Mouse (Mus musculus) regulatory T cell (primary cell): ENCODE measurements around the gene Atp5g2.
"Not testable (repeated sequence)": the region's sequence is repeated elsewhere in the genome, so short reads cannot be mapped to it uniquely, and the experiment has no call there.

ENCODE experiments used
- in situ Hi-C: fragments of 300-600 bp; cut with MboI, MseI; formaldehyde crosslinking; loops from one replicate; pipeline ENCODE4 v1.15.1; 2025; ENCODE audit warnings: high pct_unique_total_duplicates

Gene Atp5g2

GRCm38 (mm10) chr15:102669571-102669970 is 2.6 kb downstream of the Atp5g2 start:
- in situ Hi-C loops, result loop anchor here (5.0 kb wide), 1 partner anchor 42 kb away; the partner anchor contains the start of genes Atf7 and Gm28047

GRCm38 (mm10) chr15:102665494-102665893 is 6.7 kb downstream of the Atp5g2 start:
- in situ Hi-C loops, result loop anchor here (5.0 kb wide), 1 partner anchor 38 kb away; the partner anchor contains the start of genes Atf7 and Gm28047

GRCm38 (mm10) chr15:102663825-102664224 is 8.3 kb downstream of the Atp5g2 start:
- in situ Hi-C loops, result no loop called here

DNA sequence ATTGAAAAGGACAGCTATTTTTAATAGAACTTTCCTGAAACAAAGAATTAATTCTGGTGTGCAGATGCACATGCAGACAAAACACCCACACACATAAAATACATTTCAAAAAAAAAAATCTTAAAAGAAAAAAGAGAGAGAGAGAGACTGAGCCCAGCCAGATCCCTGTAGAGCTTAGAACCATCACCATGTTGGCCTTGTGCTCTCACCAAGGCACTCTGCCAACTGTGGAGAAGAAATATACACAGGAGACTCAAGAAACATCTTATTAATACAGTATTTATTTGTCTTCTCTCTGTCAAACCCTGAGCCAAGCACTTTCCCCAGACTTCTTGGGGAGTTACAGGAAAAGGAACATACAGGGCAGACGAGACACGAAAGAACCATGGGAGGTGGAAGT is 9.6 kb downstream of the Atp5g2 start:
- in situ Hi-C loops, result not testable (repeated sequence)

- in situ Hi-C loops, result loop anchor here (10.0 kb wide), 1 partner anchor 1563 kb away; no protein-coding TSS in a partner anchor
Measured at GRCm38 (mm10) chr15:102657926-102658381, 14.2 kb downstream of the Atp5g2 start.

GRCm38 (mm10) chr15:102656658-102657057 is 15.5 kb downstream of the Atp5g2 start:
- in situ Hi-C loops, result loop anchor here (10.0 kb wide), 1 partner anchor 1562 kb away; no protein-coding TSS in a partner anchor

- in situ Hi-C loops, result loop anchor here (10.0 kb wide), 1 partner anchor 1557 kb away; no protein-coding TSS in a partner anchor
Measured at GRCm38 (mm10) chr15:102651928-102652660, 20.1 kb downstream of the Atp5g2 start.

DNA sequence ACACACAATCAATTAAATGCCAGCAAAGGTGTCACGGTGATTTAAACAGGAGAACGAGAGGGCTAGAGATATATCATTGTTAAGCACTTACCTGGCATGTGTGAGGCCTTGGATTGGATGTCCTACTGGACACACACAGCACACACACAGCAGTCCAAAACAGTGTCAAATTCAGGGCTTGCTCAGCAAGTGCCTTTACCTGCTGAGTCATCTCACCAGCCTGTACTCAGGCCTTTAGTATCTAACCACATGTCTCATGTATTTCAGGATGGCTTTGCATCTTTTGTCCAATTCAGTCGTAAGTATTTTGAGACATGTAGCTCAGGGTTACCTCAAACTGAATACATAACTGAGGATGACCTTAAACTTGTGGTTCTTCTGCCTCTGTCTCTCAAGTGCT is 21.0 kb downstream of the Atp5g2 start:
- in situ Hi-C loops, result loop anchor here (10.0 kb wide), 1 partner anchor 1556 kb away; no protein-coding TSS in a partner anchor

- in situ Hi-C loops, result no loop called here
Measured at GRCm38 (mm10) chr15:102635817-102636216, 36.3 kb downstream of the Atp5g2 start.

- in situ Hi-C loops, result no loop called here
Measured at GRCm38 (mm10) chr15:102634684-102635083, 37.5 kb downstream of the Atp5g2 start.

DNA sequence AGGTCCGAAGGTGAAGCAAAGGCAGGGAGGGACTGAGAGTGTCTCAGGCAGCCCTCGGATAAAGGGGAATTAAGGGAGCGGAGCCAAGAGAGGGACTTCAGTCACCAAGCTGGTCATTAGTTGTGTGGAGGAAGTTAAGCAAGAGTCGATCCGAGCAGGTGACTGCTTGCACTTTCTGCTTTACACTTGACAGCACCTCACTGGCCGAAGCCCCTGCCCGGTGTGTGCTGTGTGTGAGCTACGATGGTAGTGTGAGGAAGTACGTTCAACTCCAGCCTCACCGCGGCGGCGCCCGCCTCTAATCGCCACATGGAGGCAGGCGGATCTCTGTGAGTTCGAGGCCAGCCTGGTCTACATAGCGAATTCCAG is 46.5 kb downstream of the Atp5g2 start:
- in situ Hi-C loops, result loop anchor here (5.0 kb wide), 1 partner anchor 42 kb away; no protein-coding TSS in a partner anchor

GRCm38 (mm10) chr15:102624970-102625686 is 47.0 kb downstream of the Atp5g2 start, which contains the start of the genes Gm28047 and Atf7:
Gene Gm28047, minus strand, starts transcription at chr15:102625067.
Gene Atf7, minus strand, starts transcription at chr15:102625464.
- in situ Hi-C loops, result loop anchor here (5.0 kb wide), 1 partner anchor 42 kb away; no protein-coding TSS in a partner anchor

GRCm38 (mm10) chr15:102624291-102624969 is 47.7 kb downstream of the Atp5g2 start:
- in situ Hi-C loops, result no loop called here

- in situ Hi-C loops, result no loop called here
Measured at GRCm38 (mm10) chr15:102623121-102623520, 49.0 kb downstream of the Atp5g2 start.

DNA sequence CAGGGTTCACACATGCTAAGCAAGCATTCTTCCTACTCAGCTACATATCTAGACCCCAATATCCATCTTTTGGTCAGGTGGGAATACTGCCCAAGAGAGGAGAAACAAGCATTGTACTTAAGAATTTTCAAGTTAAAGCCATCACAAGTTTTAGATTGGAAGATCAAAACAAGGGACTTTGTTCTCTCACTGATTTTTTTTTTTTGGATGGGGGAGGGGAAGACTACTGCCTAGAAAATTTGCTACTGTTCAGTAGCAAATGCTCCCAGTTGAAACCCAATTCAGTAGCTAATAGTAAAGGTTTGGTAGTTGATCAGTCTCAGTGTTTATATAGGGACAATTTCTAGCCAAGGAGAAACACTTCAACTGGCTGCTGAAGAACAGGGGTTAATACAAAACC is 49.6 kb downstream of the Atp5g2 start:
- in situ Hi-C loops, result no loop called here

GRCm38 (mm10) chr15:102620765-102621164 is 51.4 kb downstream of the Atp5g2 start:
- in situ Hi-C loops, result no loop called here

DNA sequence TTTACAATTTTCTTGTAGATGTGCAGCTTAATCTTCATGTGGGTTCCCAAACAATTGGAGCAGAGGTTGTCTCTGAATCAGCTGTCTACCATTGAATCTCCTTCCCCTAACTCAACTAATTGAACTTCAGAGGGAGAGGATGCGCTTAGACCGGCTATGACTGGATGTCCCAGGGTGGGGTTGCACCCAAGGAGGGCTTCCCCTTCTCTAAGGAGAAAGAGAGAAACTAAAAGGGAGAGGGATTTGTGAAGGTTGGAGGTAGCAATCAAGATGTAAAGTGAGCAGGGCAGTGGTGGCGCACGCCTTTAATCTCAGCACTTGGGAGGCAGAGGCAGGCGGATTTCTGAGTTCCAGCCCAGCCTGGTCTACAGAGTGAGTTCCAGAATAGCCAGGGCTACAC is 52.7 kb downstream of the Atp5g2 start:
- in situ Hi-C loops, result no loop called here

DNA sequence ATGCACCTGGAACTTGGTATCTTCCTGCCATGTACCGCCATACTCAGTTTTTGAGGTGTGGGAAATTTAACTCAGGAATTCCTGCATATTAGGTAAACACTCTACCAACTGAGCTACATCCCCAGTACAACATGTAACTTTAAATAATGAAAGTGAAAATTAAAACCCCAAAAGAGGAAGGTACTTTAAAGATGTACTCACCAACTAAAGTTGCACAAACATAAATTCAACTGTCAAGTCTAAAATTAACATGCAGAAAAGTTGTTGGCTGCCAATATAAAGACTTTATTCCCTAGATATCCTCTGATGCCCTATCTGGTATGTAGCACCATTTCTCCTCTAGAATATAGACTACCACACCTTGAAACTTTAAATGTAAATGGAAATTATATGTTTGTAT is 54.5 kb downstream of the Atp5g2 start:
- in situ Hi-C loops, result no loop called here

DNA sequence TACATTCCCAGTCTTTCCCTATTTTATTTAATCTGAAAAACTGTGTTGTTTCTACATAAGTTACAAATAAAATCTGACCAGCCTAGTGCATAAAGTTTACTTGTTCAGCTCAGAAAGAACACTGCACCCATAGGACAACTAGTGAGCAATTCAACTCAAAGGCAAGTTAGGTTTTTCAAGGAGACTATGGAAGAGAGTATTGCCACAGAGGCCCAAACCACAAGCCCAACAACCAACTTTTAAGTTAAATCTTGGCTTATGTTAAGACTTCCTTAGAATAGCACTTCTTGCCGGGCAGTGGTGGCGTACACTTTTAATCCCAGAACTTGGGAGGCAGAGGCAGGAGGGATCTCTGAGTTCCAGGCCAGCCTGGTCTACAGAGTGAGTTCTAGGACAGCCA is 56.0 kb downstream of the Atp5g2 start:
- in situ Hi-C loops, result no loop called here

DNA sequence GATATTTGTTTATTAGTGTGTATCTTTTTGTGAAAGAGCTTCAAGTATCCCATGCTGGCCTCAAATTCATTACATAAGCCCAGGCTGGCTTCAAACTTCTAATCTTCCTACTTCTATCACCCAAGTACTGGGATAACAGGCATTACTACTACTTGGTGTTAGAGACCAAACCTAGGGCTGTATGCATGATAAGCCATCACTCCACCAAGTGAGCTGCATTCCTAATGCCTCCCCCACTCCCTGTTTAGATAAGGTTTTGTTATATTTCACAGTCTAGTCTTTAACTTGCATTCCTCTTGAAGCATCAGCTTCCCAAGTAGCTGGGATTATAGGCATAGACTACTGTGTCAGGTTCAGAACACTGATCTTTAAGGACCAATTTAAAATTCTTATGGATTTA is 57.9 kb downstream of the Atp5g2 start:
- in situ Hi-C loops, result no loop called here

DNA sequence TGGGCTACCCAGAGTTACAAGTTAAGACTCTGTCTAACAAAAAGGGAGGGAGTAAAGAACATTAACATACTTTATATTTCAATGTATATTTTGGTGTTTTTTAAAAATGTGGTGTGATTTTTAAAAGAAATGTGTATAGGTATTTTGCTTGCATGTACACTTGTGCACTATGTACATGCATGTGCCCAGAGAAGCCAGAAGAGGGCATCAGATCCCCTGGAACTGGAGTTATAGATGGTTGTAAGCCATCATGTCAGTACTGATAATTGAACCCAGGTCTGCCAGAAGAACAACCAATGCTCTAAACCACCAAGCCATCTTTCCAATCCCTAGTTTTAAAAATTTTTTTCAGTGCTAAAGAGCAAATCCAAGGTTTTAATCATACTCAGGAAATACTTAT is 59.2 kb downstream of the Atp5g2 start:
- in situ Hi-C loops, result no loop called here
